Mouse (Mus musculus): ENCODE measurements at regions not wholly inside any gene's neighbourhood (a gene's known extent, or its start where the extent isn't known, plus 50 kb on each side); places are given as distances from the start of the nearest gene placed in this dataset.
"Not testable (repeated sequence)": the region's sequence is repeated elsewhere in the genome, so short reads cannot be mapped to it uniquely, and the experiment has no call there.

DNA sequence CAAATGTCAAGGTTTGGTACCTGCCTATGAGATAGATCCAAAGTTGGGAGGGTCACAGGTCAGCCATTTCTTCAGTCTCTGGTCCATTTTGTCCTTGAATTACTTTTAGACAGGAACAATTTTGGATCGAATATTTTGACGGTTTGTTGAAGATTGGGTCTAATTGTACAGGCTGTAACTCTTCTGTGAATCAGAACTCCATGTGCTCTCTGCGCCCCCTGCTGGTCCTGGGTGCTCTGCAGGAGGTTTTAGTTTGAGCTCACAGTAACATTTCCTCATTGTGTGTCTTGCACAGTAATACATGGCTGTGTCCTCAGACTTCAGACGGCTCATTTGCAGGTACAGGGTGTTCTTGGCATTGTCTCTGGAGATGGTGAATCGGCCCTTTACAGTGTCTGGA, 158.1 kb downstream of the Adam6a start:
- not testable (repeated sequence) for DNase-seq

DNA sequence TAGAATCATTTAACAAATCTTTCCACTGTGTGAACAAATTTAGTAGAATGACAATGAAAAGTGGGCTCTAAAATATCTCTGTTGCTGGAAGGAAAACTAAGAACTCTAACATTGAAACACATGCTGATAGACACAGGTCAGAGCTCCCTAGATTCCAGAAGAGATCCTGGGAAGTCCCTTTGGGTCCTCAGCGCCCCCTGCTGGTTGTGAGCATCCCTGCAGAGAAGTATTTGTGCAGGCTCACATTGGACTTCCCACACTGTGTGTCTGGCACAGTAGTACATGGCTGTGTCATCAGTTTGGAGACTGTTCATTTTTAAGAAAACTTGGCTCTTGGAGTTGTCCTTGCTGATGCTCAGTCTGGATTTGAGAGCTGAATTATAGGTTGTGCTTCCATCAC, 172.7 kb downstream of the Adam6a start:
- DNase-seq = peak; percentile 56

DNA sequence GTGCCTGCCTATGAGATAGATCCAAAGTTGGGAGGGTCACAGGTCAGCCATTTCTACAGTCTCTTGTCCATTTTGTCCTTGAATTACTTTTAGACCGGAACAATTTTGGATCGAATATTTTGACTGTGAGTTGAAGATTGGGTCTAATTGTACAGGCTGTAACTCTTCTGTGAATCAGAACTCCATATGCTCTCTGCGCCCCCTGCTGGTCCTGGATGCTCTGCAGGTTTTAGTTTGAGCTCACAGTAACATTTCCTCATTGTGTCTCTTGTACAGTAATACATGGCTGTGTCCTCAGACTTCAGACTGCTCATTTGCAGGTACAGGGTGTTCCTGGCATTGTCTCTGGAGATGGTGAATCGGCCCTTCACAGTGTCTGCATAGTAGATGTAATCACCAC, 192.1 kb downstream of the Adam6a start:
- peak; percentile 27 for DNase-seq

DNA sequence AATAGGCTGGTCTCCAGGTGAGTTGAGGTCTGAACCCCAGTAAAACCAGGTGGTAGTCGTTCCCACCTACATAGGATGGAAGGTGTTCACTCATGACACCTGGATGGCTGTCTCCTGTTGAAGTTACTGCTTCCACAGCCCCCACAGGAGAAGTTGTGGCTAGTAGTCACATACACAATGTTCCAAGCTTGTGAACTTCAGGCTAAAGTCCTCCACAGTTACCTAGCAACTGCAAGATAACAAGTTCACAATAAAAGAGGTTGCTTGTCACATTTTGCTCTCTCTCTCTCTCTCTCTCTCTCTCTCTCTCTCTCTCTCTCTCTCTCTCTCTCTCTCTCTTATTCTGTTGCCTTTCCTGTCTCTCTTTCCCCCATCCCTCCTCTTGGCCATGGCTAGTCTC, 202.6 kb downstream of the Adam6a start:
- DNase-seq = no peak

DNA sequence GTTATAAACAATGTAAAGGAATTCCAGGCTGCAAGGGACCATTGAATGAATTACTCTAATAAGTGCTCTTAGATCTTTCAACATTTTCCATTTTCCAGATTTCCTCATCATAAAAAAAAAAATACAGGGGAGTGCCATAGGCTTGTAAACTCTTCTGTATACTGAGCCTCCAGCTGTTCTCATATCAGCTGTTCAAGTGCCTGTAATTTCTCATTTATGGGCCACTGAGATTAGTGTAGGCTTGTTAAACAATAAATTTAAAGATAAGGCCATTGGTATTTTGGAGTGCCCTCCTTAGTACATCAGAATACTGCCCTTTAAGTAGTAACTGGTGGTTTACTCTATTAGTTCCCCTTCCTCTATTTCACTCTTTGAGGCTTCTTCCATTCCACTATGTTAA, 204.3 kb downstream of the Adam6a start:
- DNase-seq = no peak

DNA sequence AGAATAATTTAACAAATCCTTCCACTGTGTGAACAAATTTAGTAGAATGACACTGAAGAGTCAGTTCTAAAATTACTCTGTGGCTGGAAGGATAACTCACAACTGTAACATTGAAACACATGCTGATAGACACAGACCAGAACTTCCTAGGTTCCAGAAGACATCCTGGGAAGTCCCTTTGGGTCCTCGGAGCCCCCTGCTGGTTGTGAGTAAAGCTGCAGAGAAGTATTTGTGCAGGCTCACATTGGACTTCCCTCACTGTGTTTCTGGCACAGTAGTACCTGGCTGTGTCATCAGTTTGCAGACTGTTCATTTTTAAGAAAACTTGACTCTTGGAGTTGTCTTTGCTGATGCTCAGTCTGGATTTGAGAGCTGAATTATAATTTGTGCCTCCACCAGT, 225.9 kb downstream of the Adam6a start:
- DNase-seq = no peak

DNA sequence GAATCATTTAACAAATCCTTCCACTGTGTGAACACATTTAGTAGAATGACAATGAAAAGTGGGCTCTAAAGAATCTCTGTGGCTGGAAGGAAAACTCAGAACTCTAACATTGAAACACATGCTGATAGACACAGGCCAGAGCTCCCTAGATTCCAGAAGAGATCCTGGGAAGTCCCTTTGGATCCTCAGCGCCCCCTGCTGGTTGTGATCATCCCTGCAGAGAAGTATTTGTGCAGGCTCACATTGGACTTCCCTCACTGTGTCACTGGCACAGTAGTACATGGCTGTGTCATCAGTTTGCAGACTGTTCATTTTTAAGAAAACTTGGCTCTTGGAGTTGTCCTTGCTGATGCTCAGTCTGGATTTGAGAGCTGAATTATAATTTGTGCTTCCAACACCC, 252.2 kb downstream of the Adam6a start:
- DNase-seq = peak; percentile 15

DNA sequence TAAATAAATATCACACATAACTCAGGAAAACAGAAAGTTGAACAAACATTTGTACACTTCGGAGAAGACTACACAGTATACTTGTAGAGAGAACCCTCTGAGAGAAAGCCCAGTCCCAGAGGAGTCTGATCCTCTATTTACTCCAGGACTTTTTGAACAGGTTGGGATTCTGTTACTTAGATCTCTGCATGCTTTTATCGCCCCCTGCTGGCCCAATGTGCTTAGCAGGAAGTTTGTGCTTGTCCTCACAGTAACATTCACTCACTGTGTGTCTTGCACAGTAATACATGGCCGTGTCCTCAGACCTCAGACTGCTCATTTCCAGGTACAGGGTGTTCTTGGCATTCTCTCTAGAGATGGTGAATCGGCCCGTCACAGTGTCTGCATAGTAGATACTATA, 282.7 kb downstream of the Adam6a start:
- DNase-seq = peak; percentile 5

DNA sequence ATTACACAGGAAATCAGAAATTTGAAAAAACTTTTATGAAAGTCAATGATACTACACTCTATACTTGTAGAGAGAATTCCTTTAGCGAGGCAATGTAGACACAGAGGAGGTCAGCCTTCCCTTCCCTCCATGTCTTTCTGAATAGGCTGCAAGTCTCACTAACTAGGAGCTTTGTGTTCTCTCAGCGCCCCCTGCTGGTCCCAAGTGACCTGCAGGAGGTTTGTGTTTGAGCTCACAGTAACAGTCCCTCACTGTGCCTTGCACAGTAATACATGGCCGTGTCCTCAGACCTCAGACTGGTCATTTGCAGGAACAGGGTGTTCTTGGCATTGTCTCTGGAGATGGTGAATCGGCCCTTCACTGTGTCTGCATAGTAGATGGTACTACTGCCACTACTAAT, 315.2 kb downstream of the Adam6a start:
- peak; percentile 55 for DNase-seq

DNA sequence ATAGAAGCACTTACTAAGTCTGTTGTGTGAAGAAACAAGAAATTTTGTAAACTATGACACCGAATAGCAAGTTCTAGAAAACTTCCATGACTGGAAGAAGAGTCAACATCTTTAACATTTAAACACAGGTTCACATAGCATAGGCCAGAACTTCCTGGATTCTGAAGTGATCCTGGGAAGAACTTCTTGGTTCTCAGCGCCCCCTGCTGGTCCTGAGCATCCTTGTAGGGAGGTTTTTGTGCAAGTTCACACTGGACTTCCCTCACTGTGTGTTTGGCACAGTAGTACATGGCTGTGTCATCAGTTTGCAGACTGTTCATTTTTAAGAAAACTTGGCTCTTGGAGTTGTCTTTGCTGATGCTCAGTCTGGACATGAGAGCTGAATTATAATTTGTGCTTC, 335.1 kb downstream of the Adam6a start:
- peak; percentile 27 for DNase-seq

DNA sequence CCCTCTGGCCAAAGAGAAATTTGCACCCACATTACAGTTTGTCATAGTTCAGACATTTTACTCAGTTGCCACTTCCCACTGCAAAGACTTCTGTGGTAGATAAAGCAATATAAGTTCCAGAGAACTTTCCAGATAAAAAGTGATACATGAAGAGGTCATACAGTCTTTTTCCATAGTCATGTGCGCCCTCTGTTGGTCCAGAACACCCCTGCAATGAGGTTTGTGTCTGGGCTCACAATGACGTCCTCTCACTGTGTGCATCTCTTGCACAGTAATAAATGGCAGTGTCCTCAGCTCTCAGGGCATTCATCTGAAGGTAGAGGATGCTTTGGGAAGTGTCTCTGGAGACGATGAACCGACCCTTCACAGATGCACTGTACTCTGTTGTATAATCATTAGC, 352.4 kb downstream of the Adam6a start:
- no peak for DNase-seq

DNA sequence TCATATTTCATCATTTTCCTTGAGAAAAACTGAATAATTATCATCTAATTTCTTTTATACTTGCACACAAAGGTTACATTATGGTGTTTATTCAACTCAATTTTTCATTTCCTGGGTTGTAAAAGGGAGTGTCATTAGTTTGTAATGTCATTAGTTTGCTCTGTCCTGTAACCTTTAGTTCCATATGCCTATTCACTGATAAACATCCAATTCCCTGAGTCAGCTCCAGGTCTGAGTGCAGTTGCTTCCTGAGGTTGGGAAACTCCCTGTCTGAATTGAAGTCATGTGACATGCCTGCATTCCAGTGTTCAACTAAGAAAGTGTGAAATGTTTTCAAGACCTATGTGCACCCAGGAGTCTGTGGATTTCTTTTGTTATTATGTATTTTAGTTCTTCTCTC, 362.8 kb downstream of the Adam6a start:
- DNase-seq = no peak

DNA sequence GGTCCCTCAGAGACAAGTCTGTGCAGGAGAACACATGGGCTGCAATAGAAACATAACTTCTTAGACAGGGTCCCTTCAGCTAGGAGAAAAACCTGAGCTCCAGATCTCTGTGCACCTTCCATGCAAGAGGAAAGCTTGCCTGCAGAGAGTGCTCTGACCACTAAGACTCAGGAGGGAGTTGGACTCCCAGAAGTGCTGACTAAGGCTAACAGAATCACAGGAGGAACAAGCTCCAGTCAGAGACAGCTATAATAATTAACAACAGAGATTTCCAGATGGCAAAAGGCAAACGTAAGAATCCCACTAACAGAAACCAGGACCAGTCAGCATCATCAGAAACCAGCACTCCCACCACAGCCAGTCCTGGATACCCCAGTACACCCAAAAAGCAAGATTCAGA, 364.0 kb downstream of the Adam6a start:
- no peak for DNase-seq

DNA sequence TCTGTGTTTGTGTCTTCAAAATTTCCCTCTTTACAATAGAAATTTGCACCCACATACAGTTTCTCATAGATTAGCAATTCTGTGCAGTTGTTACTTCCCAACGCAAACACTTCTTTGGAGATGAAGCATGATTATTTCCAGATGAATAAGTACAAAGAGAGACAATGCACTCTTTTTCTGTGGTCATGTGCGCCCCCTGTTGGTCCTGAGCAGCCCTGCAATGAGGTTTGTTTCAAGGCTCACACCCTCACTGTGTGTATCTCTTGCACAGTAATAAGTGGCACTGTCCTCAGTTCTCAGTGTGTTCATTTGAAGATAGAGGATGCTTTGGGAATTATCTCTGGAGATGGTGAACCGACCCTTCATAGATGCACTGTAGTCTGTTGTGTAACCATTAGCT, 368.1 kb downstream of the Adam6a start:
- DNase-seq = peak; percentile 23

DNA sequence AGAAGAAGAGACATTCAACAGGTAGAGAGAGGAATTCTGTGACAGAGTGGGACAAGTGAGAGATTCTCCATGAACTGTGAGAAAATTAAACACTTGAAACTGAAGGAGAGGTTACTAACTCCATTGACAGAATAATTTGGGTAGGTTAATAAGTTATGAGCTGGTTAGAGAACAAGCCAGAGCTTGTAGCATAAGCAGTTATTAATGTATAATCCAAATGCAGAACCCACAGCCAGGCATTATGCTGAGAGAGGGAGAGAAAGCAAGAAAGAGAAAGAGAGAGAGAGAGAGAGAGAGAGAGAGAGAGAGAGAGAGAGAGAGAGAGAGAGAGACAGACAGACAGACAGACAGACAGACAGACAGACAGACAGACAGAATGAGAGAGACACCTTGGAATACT, 397.0 kb downstream of the Adam6a start:
- DNase-seq = peak; percentile 11

DNA sequence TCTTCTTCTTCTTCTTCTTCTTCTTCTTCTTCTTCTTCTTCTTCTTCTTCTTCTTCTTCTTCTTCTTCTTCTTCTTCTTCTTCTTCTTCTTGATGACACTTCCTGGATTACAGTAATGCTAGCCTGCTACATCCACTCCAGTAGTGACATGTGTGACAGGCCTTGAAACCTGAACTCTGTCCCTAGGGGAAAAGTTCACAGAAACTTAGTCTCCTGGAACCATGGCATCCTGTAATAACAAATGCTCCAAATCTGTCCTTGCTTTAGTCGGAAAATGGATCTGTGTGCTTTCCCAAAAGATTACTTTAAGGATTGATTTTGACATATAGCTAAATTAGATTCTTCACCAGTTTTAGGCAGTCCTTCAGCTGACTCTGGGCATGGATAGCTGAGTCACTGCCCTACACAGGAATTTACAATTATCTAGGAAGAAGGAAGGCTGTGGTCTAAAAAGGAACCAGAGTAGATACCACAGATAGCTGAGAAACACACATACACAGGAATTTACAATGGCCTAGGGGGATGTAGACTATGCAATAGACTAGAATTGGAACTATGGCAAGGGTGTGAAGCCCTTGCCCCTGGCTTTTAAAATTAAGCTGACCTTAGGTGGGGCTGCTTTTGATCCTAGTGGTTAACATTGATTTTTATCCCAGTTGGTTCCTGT, 400.1 kb downstream of the Adam6a start:
- DNase-seq = not testable (repeated sequence)

DNA sequence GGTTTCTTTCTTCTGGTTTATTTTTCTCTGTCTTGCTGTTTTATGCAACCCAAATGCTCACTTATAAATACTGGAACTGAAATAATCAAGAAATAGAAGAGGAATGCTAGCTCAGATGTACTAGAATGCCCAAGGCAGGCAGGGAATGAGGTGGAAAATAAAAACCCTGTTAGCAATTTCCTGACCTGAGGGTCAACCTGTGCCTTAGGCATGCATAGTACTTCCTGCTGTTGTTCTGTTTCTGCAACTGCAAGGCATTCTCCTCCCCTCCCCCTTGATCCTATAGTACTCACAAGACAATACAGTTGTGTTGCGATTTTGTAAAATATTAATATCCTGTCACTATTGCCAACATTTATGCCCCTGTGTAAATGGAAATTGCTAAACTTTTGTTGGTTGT, 402.1 kb downstream of the Adam6a start:
- peak; percentile 46 for DNase-seq

DNA sequence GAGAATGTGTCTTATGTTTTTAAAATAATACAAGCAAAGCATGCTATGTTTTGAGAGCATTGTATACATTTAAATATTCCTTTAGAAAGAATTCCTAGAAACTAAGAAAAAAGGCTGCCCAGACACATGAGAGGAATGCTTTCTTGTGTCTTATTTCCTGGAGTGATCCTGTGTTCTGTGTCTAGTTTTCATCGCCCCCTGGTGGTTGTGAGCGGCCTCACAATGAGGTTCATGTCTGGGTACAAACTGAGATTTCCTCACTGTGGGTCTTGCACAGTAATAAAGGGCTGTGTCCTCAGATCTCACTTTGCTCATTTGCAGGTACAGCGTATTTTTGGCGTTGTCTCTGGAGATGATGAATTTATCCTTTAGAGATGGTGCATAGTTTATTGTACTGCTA, 404.3 kb downstream of the Adam6a start:
- peak; percentile 38 for DNase-seq

DNA sequence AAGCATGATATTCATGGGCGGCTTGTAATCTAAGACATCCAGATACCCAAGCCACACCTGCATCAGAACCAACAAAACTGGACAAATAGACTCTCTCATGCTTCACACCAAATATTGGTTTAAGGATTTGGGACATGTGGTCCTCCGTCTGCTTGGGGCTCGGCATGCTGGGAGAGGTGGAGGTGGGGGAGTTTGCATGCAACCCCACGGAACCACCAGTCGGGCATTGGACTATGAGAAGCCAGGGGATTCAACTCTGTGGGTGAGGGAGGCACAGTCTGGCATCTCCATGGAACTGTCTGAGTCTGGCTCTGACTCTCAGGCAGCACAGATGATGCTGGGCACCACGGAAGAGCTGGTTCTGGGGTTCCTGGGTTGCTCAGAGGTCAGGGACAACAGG, 430.6 kb downstream of the Adam6a start:
- DNase-seq = no peak

DNA sequence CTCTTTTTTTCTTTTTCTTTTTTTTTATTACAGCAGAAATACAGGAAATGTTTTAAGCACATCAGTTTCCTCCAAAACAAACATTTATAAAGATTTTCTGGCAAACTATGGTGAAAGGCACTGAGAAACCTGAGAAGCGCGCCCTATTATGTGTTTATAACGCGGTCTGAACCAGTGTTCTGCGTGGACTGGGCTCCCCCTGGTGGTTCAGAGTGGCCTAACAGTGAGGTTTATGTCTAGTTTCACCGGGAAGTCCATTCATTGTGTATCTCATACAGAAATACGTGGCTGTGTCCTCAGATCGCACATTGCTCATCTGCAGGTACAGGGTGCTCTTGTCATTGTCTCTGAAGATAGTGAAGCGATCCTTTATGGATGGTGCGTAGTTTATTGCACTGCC, 437.9 kb downstream of the Adam6a start:
- DNase-seq = peak; percentile 95

DNA sequence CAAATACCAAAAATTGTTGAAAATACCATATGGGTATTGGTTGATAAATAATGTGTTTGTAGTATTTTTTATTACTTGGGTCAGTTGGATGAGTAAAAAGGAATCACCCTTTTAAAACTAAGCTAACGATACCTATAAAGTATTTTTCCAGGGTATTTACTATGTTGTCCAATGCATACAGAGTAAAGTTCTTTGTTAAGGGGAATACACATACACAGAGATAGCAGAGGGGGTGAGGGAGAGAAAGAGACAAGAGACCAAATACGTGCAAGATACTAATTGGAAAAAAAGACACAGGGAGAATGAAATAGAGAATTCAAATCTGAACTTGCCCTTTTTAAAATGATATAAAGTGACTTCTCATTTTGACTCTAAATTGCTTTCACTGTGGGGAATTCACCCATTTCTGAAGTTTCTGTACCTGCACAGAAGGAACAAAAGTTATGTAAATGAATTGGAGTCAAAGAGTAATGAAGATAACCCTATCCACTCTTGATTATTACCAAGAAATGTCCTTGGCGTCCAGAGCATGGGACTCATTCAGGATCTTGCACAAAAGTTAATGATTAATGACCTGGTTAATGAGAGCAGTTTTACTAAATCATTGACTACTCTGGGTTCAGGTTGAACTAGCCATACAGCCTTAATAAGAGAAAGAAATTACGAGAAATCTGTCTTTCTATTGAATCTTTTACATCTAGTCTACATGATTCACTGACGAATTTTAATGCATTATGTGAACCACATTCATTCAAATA, 443.7 kb downstream of the Adam6a start:
- no peak for DNase-seq

DNA sequence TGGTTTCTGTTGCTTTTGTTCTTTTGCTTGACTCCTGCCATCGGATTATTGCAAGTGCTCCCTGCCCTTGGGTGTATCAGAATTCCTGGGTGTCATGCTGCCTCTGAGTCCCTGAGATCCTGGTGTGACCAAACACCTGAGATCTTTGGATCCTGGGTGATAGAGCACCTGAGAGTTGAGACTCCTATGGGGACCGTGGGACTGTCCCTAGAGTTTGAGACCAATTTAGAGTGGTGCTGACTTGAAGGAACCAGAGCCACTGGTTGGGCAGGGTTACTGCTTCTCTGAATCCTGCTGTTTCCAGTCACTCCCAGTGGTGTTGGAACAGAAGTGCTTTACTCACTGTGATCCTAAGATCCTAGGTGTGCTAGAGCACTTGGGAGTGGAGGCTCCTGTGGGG, 448.7 kb downstream of the Adam6a start:
- DNase-seq = peak; percentile 22

DNA sequence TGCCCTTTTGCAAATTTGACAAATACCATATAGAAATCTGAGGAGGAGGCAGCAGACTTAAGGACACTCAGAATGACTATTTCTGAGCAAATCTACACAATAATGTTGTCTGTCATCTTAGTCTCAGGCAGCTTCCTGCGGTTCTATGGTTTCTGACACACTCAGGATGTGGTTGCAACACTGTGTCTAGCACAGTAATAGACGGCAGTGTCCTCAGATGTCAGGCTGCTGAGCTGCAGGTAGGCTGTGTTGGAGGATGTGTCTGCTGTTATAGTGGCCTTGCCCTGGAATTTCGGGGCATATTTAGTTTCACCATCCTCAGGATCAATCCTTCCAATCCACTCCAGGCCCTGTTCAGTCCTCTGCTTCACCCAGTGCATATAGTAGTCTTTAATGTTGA, 450.6 kb downstream of the Adam6a start:
- not testable (repeated sequence) for DNase-seq

DNA sequence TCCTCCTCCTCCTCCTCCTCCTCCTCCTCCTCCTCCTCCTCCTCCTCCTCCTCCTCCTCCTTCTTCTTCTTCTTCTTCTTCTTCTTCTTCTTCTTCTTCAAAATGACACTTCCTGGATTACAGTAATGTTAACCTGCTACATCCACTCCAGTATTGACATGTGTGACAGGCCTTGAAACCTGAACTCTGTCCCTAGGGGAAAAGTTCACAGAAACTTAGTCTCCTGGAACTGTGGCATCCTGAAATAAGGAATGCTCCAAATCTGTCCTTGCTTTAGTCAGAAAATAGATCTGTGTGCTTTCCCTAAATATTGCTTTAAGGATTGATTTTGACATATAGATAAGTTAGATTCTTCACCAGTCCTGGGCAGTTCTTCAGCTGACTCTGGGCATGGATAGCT, 464.8 kb downstream of the Adam6a start:
- not testable (repeated sequence) for DNase-seq

DNA sequence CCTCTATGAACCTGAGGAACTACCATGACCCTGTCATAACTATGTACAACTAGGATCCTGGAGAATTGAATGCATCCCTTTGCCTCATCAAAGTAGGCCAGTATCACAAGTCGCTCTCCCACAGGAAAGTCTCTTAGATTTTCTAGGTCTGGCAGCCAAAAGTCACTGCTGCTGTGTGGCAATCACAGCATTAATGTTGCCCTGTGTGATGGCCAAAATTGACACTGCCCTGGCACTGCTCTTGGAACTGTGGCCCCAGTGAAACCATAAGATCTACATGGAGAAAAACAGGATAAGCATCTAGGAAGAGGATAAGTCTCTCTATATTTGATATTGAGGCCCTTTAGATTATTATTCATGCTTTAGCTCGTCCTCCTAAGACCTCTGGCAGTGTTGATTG, 465.7 kb downstream of the Adam6a start:
- DNase-seq = no peak
